17 mouse cellular contexts compared by ENCODE assay signal in genomic region chr17:28809175-28809831, GRCm38 (mm10). TPM values are rescaled to one million over a fixed set of nuclear protein-coding genes. Genes with fewer than 3 reads are reported as not detected.
DNase-seq lines count a peak whose midpoint lies in the region; ATAC-seq and TF ChIP-seq lines count a peak whose summit lies in the region.
"Had no signal": no experiment of that assay in that cellular context is flagged by ENCODE, and none has a peak within 500 bp of the region (broad histone marks: within the 10 kb centered on the region; RNA-seq: fewer than 3 reads in every experiment).

No protein-coding gene starts in this region.

- ATAC-seq in heart, embryonic 14.5 days (ENCODE audit: insufficient number of reproducible peaks, insufficient read depth, low FRiP score, low read depth) = peak; percentile 29; the same call in 1 of the 2 replicates
- peak; percentile 96 for ATAC-seq in liver, embryonic 14.5 days (ENCODE audit: insufficient read depth)
- peak; percentile 22 for ATAC-seq in stomach, postnatal 0 days (ENCODE audit: low FRiP score, low TSS enrichment)

- DNase-seq in heart, adult 18-20 months = no peak
- DNase-seq in liver, embryonic 14.5 days (ENCODE audit: low read depth in 3 of 3, low spot score in 3 of 3) = peak; percentile 76 to 78 (median 78)
- peak; percentile 41 for DNase-seq in stomach, postnatal 0 days (ENCODE audit: low spot score)
- no peak for DNase-seq in layer of hippocampus, adult 9-11 months
- no peak for DNase-seq in adrenal gland, postnatal 25 days
- DNase-seq: B cell, adult 2 months; cerebellum, adult 11-12 months; kidney, adult 11 months; lung, adult 18-20 months; thymus, postnatal 36 days had no signal

- H3K4me1 ChIP-seq in heart, embryonic 14.5 days (ENCODE audit: control insufficient read depth in 2 of 2, insufficient read depth in 2 of 2, low read length in 2 of 2) = peaks cover under 1 to 2% of the 10 kb centered on the region in 2 experiments; a peak in 2 of 4 replicates
- peaks cover 88% of the 10 kb centered on the region for H3K4me1 ChIP-seq in erythroblast, embryonic 14.5 days (ENCODE audit: control insufficient read depth)
- H3K4me1 ChIP-seq in liver, embryonic 14.5 days (replicated peaks; ENCODE audit: control insufficient read depth in 2 of 2, insufficient read depth in 2 of 2, low read length in 1 of 2) = peaks cover 55 to 61% of the 10 kb centered on the region in 2 experiments
- H3K4me1 ChIP-seq in stomach, postnatal 0 days (replicated peaks; ENCODE audit: control insufficient read depth, insufficient read depth) = no peaks in the 10 kb centered on the region; the same call in 1 of the 2 replicates
- H3K4me1 ChIP-seq: embryonic facial prominence, embryonic 12.5 days; forebrain, embryonic 12.5 days; hindbrain, embryonic 12.5 days had no signal

- no peak overlapping the region for H3K27ac ChIP-seq in heart, embryonic 14.5 days (replicated peaks in 1 of 2; ENCODE audit: control insufficient read depth in 1 of 2, insufficient read depth in 1 of 2, low read depth in 2 of 2, low read length in 2 of 2)
- H3K27ac ChIP-seq in liver, embryonic 14.5 days = peak overlapping the region; percentile 93
- 0 out of 2 replicates have a peak overlapping the region, but pooled peaks have one; percentile 4 for H3K27ac ChIP-seq in stomach, postnatal 0 days (replicated peaks)
- H3K27ac ChIP-seq: embryonic facial prominence, embryonic 12.5 days; forebrain, embryonic 12.5 days; hindbrain, embryonic 12.5 days; layer of hippocampus, adult 2 months had no signal

- H3K27me3 ChIP-seq in heart, embryonic 14.5 days (ENCODE audit: control insufficient read depth, insufficient read depth, low read length) = no peaks in the 10 kb centered on the region
- H3K27me3 ChIP-seq in erythroblast, embryonic 14.5 days (ENCODE audit: control insufficient read depth) = peaks cover 10% of the 10 kb centered on the region; the same call in 1 of the 2 replicates
- H3K27me3 ChIP-seq in liver, embryonic 14.5 days (ENCODE audit: control insufficient read depth, insufficient read depth, low read length) = no peaks in the 10 kb centered on the region
- no peaks in the 10 kb centered on the region for H3K27me3 ChIP-seq in stomach, postnatal 0 days (ENCODE audit: control insufficient read depth, insufficient read depth, low read length)
- H3K27me3 ChIP-seq: embryonic facial prominence, embryonic 12.5 days; forebrain, embryonic 12.5 days; hindbrain, embryonic 12.5 days; megakaryocyte, embryonic 14.5 days had no signal

- no peak overlapping the region for H3K4me3 ChIP-seq in heart, embryonic 14.5 days (ENCODE audit: control insufficient read depth in 1 of 2, insufficient read depth in 1 of 2, low read depth in 1 of 2, low read length in 2 of 2)
- H3K4me3 ChIP-seq in erythroblast, embryonic 14.5 days (replicated peaks) = peak overlapping the region; percentile 55
- peak overlapping the region; percentile 18 to 38; a peak in 3 of 4 replicates for H3K4me3 ChIP-seq in liver, embryonic 14.5 days (ENCODE audit: insufficient read depth in 1 of 2, low read depth in 2 of 2, low read length in 2 of 2)
- no peak overlapping the region for H3K4me3 ChIP-seq in stomach, postnatal 0 days (ENCODE audit: low read depth, low read length)
- H3K4me3 ChIP-seq: embryonic facial prominence, embryonic 12.5 days; forebrain, embryonic 12.5 days; hindbrain, embryonic 12.5 days; layer of hippocampus, adult 2 months; megakaryocyte, embryonic 14.5 days had no signal

- 85% methylated on average over 10 of the region's 10 CpGs for WGBS in heart, embryonic 14.5 days
- WGBS in liver, embryonic 14.5 days (ENCODE audit: insufficient replicate concordance) = 34% methylated on average over 10 of the region's 10 CpGs
- 88% methylated on average over 10 of the region's 10 CpGs for WGBS in stomach, postnatal 0 days

- TF ChIP-seq CTCF in liver, embryonic 14.5 days (IDR thresholded peaks at IDR 0.05; ENCODE audit: low read depth) = no peak
- no peak for TF ChIP-seq CTCF in stomach, postnatal 0 days (IDR thresholded peaks at IDR 0.05; ENCODE audit: low read depth)

- no peak overlapping the region for H3K9ac ChIP-seq in heart, embryonic 14.5 days (ENCODE audit: low read length)
- H3K9ac ChIP-seq in liver, embryonic 14.5 days (replicated peaks) = peak overlapping the region; percentile 61
- no peak overlapping the region for H3K9ac ChIP-seq in stomach, postnatal 0 days (ENCODE audit: low read length)
- H3K9ac ChIP-seq: embryonic facial prominence, embryonic 12.5 days; forebrain, embryonic 12.5 days; hindbrain, embryonic 12.5 days had no signal

- peaks cover 85% of the 10 kb centered on the region for H3K36me3 ChIP-seq in heart, embryonic 14.5 days (ENCODE audit: control insufficient read depth, insufficient read depth, low read length)
- H3K36me3 ChIP-seq in erythroblast, embryonic 14.5 days (ENCODE audit: control insufficient read depth) = peaks cover 99% of the 10 kb centered on the region
- peaks cover 94% of the 10 kb centered on the region for H3K36me3 ChIP-seq in liver, embryonic 14.5 days (replicated peaks; ENCODE audit: control insufficient read depth, insufficient read depth, low read depth)
- peaks cover 12% of the 10 kb centered on the region for H3K36me3 ChIP-seq in stomach, postnatal 0 days (ENCODE audit: control insufficient read depth, insufficient read depth, low read length)

- no peaks in the 10 kb centered on the region for H3K9me3 ChIP-seq in heart, embryonic 14.5 days (ENCODE audit: control insufficient read depth, low read length)
- H3K9me3 ChIP-seq in erythroblast, embryonic 14.5 days (ENCODE audit: control insufficient read depth, low read length) = peaks cover 41% of the 10 kb centered on the region
- H3K9me3 ChIP-seq in liver, embryonic 14.5 days (ENCODE audit: control insufficient read depth, low read length) = peaks cover 4% of the 10 kb centered on the region; the same call in 1 of the 2 replicates
- H3K9me3 ChIP-seq in stomach, postnatal 0 days (ENCODE audit: control insufficient read depth, low read length) = no peaks in the 10 kb centered on the region
- H3K9me3 ChIP-seq: embryonic facial prominence, embryonic 12.5 days; forebrain, embryonic 12.5 days; hindbrain, embryonic 12.5 days; megakaryocyte, embryonic 14.5 days had no signal

- no peak overlapping the region for H3K4me2 ChIP-seq in heart, embryonic 14.5 days (ENCODE audit: low read length)
- peak overlapping the region; percentile 79 for H3K4me2 ChIP-seq in liver, embryonic 14.5 days (ENCODE audit: low read depth)
- H3K4me2 ChIP-seq in stomach, postnatal 0 days (replicated peaks; ENCODE audit: low read depth) = no peak overlapping the region
- H3K4me2 ChIP-seq: embryonic facial prominence, embryonic 12.5 days; forebrain, embryonic 12.5 days; hindbrain, embryonic 12.5 days had no signal

- peak; percentile 90 for TF ChIP-seq EP300 in liver, embryonic 14.5 days (IDR thresholded peaks at IDR 0.05; ENCODE audit: low read depth)
- TF ChIP-seq EP300 in stomach, postnatal 0 days (optimal IDR thresholded peaks at IDR 0.05) = no peak

RNA-seq across cellular contexts. Expression of gene Brpf3, which starts 8.4 kb away (rescaled TPM):
- polyA plus RNA-seq in heart, embryonic 14.5 days (2014; fragmentation: Nextera tagmentation; extraction: Ambion mirVana) = 6.0 and 6.4 TPM in 2 replicates
- 10 to 100 TPM; 14.8 to 19.6 TPM for total RNA-seq in heart, adult 18-20 months (2021)
- 88.3 and 88.4 TPM in 2 replicates for polyA plus RNA-seq in erythroblast, embryonic 14.5 days (2012)
- 95.9 and 98.3 TPM in 2 replicates for polyA plus RNA-seq in liver, embryonic 14.5 days (2012; rRNA removed)
- polyA plus RNA-seq in liver, embryonic 14.5 days (2014; fragmentation: Nextera tagmentation; extraction: Ambion mirVana) = 48.6 and 66.8 TPM in 2 replicates
- polyA plus RNA-seq in stomach, postnatal 0 days (2015; fragmentation: Nextera tagmentation; extraction: Ambion mirVana) = 5.2 and 5.7 TPM in 2 replicates
- total RNA-seq in adrenal gland, postnatal 25 days (2021) = 91.3 and 122 TPM in 2 replicates

RNA-seq across cellular contexts. Expression of gene Mapk13, which starts 40.2 kb away (rescaled TPM):
- 1.7 and 2.5 TPM in 2 replicates for polyA plus RNA-seq in heart, embryonic 14.5 days (2014; fragmentation: Nextera tagmentation; extraction: Ambion mirVana)
- under 1 TPM in 1 of 2 experiments, not detected in 1; 0.46 TPM for total RNA-seq in heart, adult 18-20 months (2021)
- polyA plus RNA-seq in erythroblast, embryonic 14.5 days (2012) = not detected in 2 replicates
- polyA plus RNA-seq in liver, embryonic 14.5 days (2012; rRNA removed) = 1.5 and 1.6 TPM in 2 replicates
- polyA plus RNA-seq in liver, embryonic 14.5 days (2014; fragmentation: Nextera tagmentation; extraction: Ambion mirVana) = 1.5 and 1.6 TPM in 2 replicates
- polyA plus RNA-seq in stomach, postnatal 0 days (2015; fragmentation: Nextera tagmentation; extraction: Ambion mirVana) = 211 and 220 TPM in 2 replicates
- 189 and 241 TPM in 2 replicates for total RNA-seq in adrenal gland, postnatal 25 days (2021)

RNA-seq across cellular contexts. Expression of gene Pnpla1, which starts 48.9 kb away (rescaled TPM):
- polyA plus RNA-seq in heart, embryonic 14.5 days (2014; fragmentation: Nextera tagmentation; extraction: Ambion mirVana) = 0.11 TPM in 1 of 2 replicates, not detected in the other
- not detected for total RNA-seq in heart, adult 18-20 months (2021)
- not detected in 2 replicates for polyA plus RNA-seq in erythroblast, embryonic 14.5 days (2012)
- 0.01 and 0.02 TPM in 2 replicates for polyA plus RNA-seq in liver, embryonic 14.5 days (2012; rRNA removed)
- 0.04 TPM in 1 of 2 replicates, not detected in the other for polyA plus RNA-seq in liver, embryonic 14.5 days (2014; fragmentation: Nextera tagmentation; extraction: Ambion mirVana)
- polyA plus RNA-seq in stomach, postnatal 0 days (2015; fragmentation: Nextera tagmentation; extraction: Ambion mirVana) = 12.7 TPM in 2 replicates
- total RNA-seq in adrenal gland, postnatal 25 days (2021) = 0.09 TPM in 1 of 2 replicates, not detected in the other
- polyA plus RNA-seq: forebrain, embryonic 12.5 days; hindbrain, embryonic 12.5 days had no signal

Comparison
In these comparisons a context has a peak if more than half of its experiments do, and no peak if none do; other contexts are left out.
1. ATAC-seq: peak in every context shown above with its lines; median percentile 96 in liver, embryonic 14.5 days; 29 in heart, embryonic 14.5 days; 22 in stomach, postnatal 0 days.
2. H3K27ac ChIP-seq: peak in liver, embryonic 14.5 days (single experiment) and stomach, postnatal 0 days (single experiment); none in heart, embryonic 14.5 days (0 of 2).
3. H3K4me3 ChIP-seq: peak in erythroblast, embryonic 14.5 days (single experiment) and liver, embryonic 14.5 days (2 of 2); none in heart, embryonic 14.5 days (0 of 2) and stomach, postnatal 0 days (single experiment).
4. DNase-seq: peak in liver, embryonic 14.5 days (3 of 3) and stomach, postnatal 0 days (single experiment); none in heart, adult 18-20 months (0 of 2), layer of hippocampus, adult 9-11 months (single experiment) and adrenal gland, postnatal 25 days (single experiment).
5. RNA of gene Mapk13, which starts 40.2 kb away (polyA plus RNA-seq): 211 to 220 TPM in stomach, postnatal 0 days; 1.7 to 2.5 TPM in heart, embryonic 14.5 days, 1.5 to 1.6 TPM in liver, embryonic 14.5 days and not detected in erythroblast, embryonic 14.5 days; every median in the first group is over 10 times any median in the second.
6. RNA of gene Pnpla1, which starts 48.9 kb away (polyA plus RNA-seq): 12.7 TPM in stomach, postnatal 0 days; 0.01 to 0.04 TPM in liver, embryonic 14.5 days, 0.11 TPM in heart, embryonic 14.5 days and not detected in erythroblast, embryonic 14.5 days; every median in the first group is over 10 times any median in the second.